Comparison of ENCODE assay signal across 8 mouse cellular contexts in genomic region chr4:53187071-53187470, GRCm38 (mm10). TPM values are rescaled to one million over a fixed set of nuclear protein-coding genes. Genes with fewer than 3 reads are reported as not detected.
DNase-seq lines count a peak whose midpoint lies in the region; ATAC-seq and TF ChIP-seq lines count a peak whose summit lies in the region.

No protein-coding gene starts in this region.

- no peaks in the 10 kb centered on the region for H3K9me3 ChIP-seq in forebrain, embryonic 16.5 days (ENCODE audit: control insufficient read depth, low read length)
- no peaks in the 10 kb centered on the region for H3K9me3 ChIP-seq in forebrain, embryonic 12.5 days
- H3K9me3 ChIP-seq in heart, postnatal 0 days (replicated peaks; ENCODE audit: control insufficient read depth, low read length): no peaks in the 10 kb centered on the region

- no peak for ATAC-seq in forebrain, embryonic 16.5 days
- no peak for ATAC-seq in forebrain, embryonic 12.5 days (ENCODE audit: low FRiP score)
- peak; percentile 83 for ATAC-seq in heart, postnatal 0 days (ENCODE audit: insufficient read depth, low read depth)

- 62% methylated on average over 4 of the region's 4 CpGs for WGBS in forebrain, embryonic 16.5 days
- WGBS in forebrain, embryonic 12.5 days: 57% methylated on average over 4 of the region's 4 CpGs
- 3% methylated on average over 4 of the region's 4 CpGs for WGBS in spleen, adult 2 months
- WGBS in heart, postnatal 0 days: 35% methylated on average over 4 of the region's 4 CpGs
- 61% methylated on average over 4 of the region's 4 CpGs for WGBS in small intestine, adult 2 months

- H3K9ac ChIP-seq in forebrain, embryonic 16.5 days (replicated peaks; ENCODE audit: low read depth, low read length): no peak overlapping the region
- H3K9ac ChIP-seq in forebrain, embryonic 12.5 days: no peak overlapping the region
- H3K9ac ChIP-seq in heart, postnatal 0 days (replicated peaks; ENCODE audit: low read depth, low read length): no peak overlapping the region

- TF ChIP-seq POLR2A in spleen, adult 2 months (IDR thresholded peaks at IDR 0.05; ENCODE audit: low read depth, low read length): no peak
- TF ChIP-seq POLR2A in small intestine, adult 2 months (IDR thresholded peaks at IDR 0.05; ENCODE audit: low read depth, low read length): no peak

- peak overlapping the region; percentile 56; the same call in 1 of the 2 replicates for H3K27ac ChIP-seq in forebrain, embryonic 16.5 days (ENCODE audit: low read length)
- no peak overlapping the region for H3K27ac ChIP-seq in forebrain, embryonic 12.5 days
- H3K27ac ChIP-seq in spleen, adult 2 months (ENCODE audit: insufficient read depth, low read length): peak overlapping the region; percentile 45
- H3K27ac ChIP-seq in heart, postnatal 0 days (ENCODE audit: low read depth): peak overlapping the region; percentile 73
- H3K27ac ChIP-seq in small intestine, adult 2 months (ENCODE audit: insufficient read depth, low read depth, low read length): peak overlapping the region; percentile 71

- peak in 1 of 2 experiments; percentile 7 for DNase-seq in spleen, adult 2 months (ENCODE audit: low read depth in 1 of 2, low spot score in 2 of 2)
- DNase-seq in spleen, postnatal 14 days (ENCODE audit: low spot score in 2 of 2): no peak
- DNase-seq in heart, postnatal 0 days (ENCODE audit: low spot score): peak; percentile 55
- peak; percentile 51 to 73 for DNase-seq in kidney, postnatal 36 days
- no peak for DNase-seq in urinary bladder, adult 2 months (ENCODE audit: low spot score)

- TF ChIP-seq CTCF in spleen, adult 2 months (IDR thresholded peaks at IDR 0.05; ENCODE audit: extremely low read depth, insufficient read depth, insufficient read length, insufficient replicate concordance): no peak
- TF ChIP-seq CTCF in heart, postnatal 0 days (IDR thresholded peaks at IDR 0.05; ENCODE audit: low read depth): no peak
- no peak for TF ChIP-seq CTCF in small intestine, adult 2 months (IDR thresholded peaks at IDR 0.05; ENCODE audit: extremely low read depth, insufficient read length, insufficient replicate concordance, low read depth, low read length)

- no peak overlapping the region for H3K4me2 ChIP-seq in forebrain, embryonic 16.5 days (ENCODE audit: low read length)
- H3K4me2 ChIP-seq in forebrain, embryonic 12.5 days: no peak overlapping the region
- H3K4me2 ChIP-seq in heart, postnatal 0 days (ENCODE audit: low read depth, low read length): no peak overlapping the region

- H3K36me3 ChIP-seq in forebrain, embryonic 16.5 days (ENCODE audit: control insufficient read depth, insufficient read depth): no peaks in the 10 kb centered on the region
- no peaks in the 10 kb centered on the region for H3K36me3 ChIP-seq in forebrain, embryonic 12.5 days (replicated peaks)
- H3K36me3 ChIP-seq in spleen, adult 2 months (ENCODE audit: control insufficient read depth, insufficient read depth, low read length): no peaks in the 10 kb centered on the region
- H3K36me3 ChIP-seq in heart, postnatal 0 days (replicated peaks; ENCODE audit: control insufficient read depth, insufficient read depth, low read length): no peaks in the 10 kb centered on the region
- no peaks in the 10 kb centered on the region for H3K36me3 ChIP-seq in small intestine, adult 2 months (ENCODE audit: control insufficient read depth, insufficient read depth, low read length)

- peak; percentile 64; the same call in 1 of the 2 replicates for TF ChIP-seq EP300 in heart, postnatal 0 days (IDR thresholded peaks at IDR 0.05; ENCODE audit: low read depth)

- H3K4me1 ChIP-seq in forebrain, embryonic 16.5 days (replicated peaks; ENCODE audit: control insufficient read depth, insufficient read depth, low read length): no peaks in the 10 kb centered on the region
- no peaks in the 10 kb centered on the region for H3K4me1 ChIP-seq in forebrain, embryonic 12.5 days
- peaks cover 5% of the 10 kb centered on the region; the same call in 1 of the 2 replicates for H3K4me1 ChIP-seq in spleen, adult 2 months (ENCODE audit: control insufficient read depth, insufficient read depth, insufficient read length)
- H3K4me1 ChIP-seq in heart, postnatal 0 days (ENCODE audit: control insufficient read depth, insufficient read depth): no peaks in the 10 kb centered on the region
- H3K4me1 ChIP-seq in small intestine, adult 2 months (ENCODE audit: control insufficient read depth, insufficient read depth, insufficient read length, low read length): peaks cover 15% of the 10 kb centered on the region; the same call in 1 of the 2 replicates

- H3K27me3 ChIP-seq in forebrain, embryonic 16.5 days (replicated peaks; ENCODE audit: control insufficient read depth, insufficient read depth, low read length): no peaks in the 10 kb centered on the region
- no peaks in the 10 kb centered on the region for H3K27me3 ChIP-seq in forebrain, embryonic 12.5 days
- H3K27me3 ChIP-seq in spleen, adult 2 months (ENCODE audit: control insufficient read depth, insufficient read depth, low read length): no peaks in the 10 kb centered on the region
- H3K27me3 ChIP-seq in heart, postnatal 0 days (ENCODE audit: control insufficient read depth, insufficient read depth, low read length): no peaks in the 10 kb centered on the region
- no peaks in the 10 kb centered on the region for H3K27me3 ChIP-seq in small intestine, adult 2 months (ENCODE audit: control insufficient read depth, insufficient read depth, low read length)

- no peak overlapping the region for H3K4me3 ChIP-seq in forebrain, embryonic 16.5 days (replicated peaks; ENCODE audit: low read length)
- no peak overlapping the region for H3K4me3 ChIP-seq in forebrain, embryonic 12.5 days (replicated peaks)
- H3K4me3 ChIP-seq in spleen, adult 2 months (ENCODE audit: extremely low read depth, insufficient read depth, insufficient read length): no peak overlapping the region
- no peak overlapping the region for H3K4me3 ChIP-seq in heart, postnatal 0 days (ENCODE audit: low read depth, low read length)
- no peak overlapping the region for H3K4me3 ChIP-seq in small intestine, adult 2 months (ENCODE audit: low read depth, low read length)

RNA-seq across cellular contexts. Expression of gene Abca1, which starts 27.4 kb away (rescaled TPM):
- 8.9 and 11.7 TPM in 2 replicates for polyA plus RNA-seq in forebrain, embryonic 16.5 days (2015; fragmentation: Nextera tagmentation; extraction: Ambion mirVana)
- polyA plus RNA-seq in forebrain, embryonic 12.5 days (2016; fragmentation: Nextera tagmentation; extraction: Ambion mirVana): 5.9 and 7.5 TPM in 2 replicates
- polyA plus RNA-seq in spleen, adult 2 months (2012; rRNA removed): 6.8 and 7.6 TPM in 2 replicates
- total RNA-seq in heart, postnatal 0 days (2014; rRNA removed; ENCODE audit: low replicate concordance): 18.1 and 18.3 TPM in 2 replicates
- polyA plus RNA-seq in heart, postnatal 0 days (2015; fragmentation: Nextera tagmentation; extraction: Ambion mirVana): 3.1 and 3.7 TPM in 2 replicates
- polyA plus RNA-seq in small intestine, adult 2 months (2012; rRNA removed): 0.70 and 2.8 TPM in 2 replicates
- polyA plus RNA-seq in urinary bladder, adult 2 months (2012; rRNA removed): 26.4 and 36.1 TPM in 2 replicates

Comparison
In these comparisons a context has a peak if more than half of its experiments do, and no peak if none do; other contexts are left out.
1. DNase-seq: peak in heart, postnatal 0 days (single experiment) and kidney, postnatal 36 days (2 of 2); none in spleen, postnatal 14 days (0 of 2) and urinary bladder, adult 2 months (single experiment).